Mouse (Mus musculus): ENCODE data around the gene Speer4e. TPM values are rescaled to one million over a fixed set of nuclear protein-coding genes. Genes with fewer than 3 reads are reported as not detected.
"Not testable (repeated sequence)": the region's sequence is repeated elsewhere in the genome, so short reads cannot be mapped to it uniquely, and the experiment has no call there.

Gene Speer4e
- not detected in 2 replicates for polyA plus RNA-seq (2014; fragmentation: Nextera tagmentation; extraction: Ambion mirVana)

DNA sequence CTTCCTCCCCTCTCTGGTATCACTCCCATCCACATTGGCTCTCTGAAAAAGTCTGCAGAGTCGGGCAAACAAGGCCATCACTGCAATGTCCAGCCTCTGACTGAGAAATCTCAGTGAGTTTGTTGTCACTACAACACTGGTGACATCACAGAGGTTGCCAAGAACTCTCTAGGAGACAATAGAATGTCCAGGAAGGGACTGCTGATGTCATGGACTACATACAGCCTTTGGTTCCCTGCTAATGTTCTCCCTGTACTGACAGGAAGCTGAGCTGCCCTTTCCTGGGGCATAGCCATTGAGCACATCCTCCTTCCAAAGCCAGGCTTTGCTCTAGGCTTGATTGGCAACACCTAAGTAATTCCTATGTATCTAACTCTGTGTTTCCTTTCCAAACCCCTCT lies at the start of gene Speer4e:
Speer4e (minus strand) TSS at position 101 of the 400 bp plus-strand sequence.
- not testable (repeated sequence) for ATAC-seq (replicated peaks; ENCODE audit: low FRiP score); H3K4me2 ChIP-seq (ENCODE audit: low read depth, low read length, severe bottlenecking); H3K27me3 ChIP-seq (ENCODE audit: control insufficient read depth, insufficient read depth, low read length); DNase-seq (ENCODE audit: low spot score); H3K4me3 ChIP-seq (ENCODE audit: low read depth, low read length); H3K9me3 ChIP-seq (ENCODE audit: control insufficient read depth, low read length); H3K4me1 ChIP-seq (replicated peaks; ENCODE audit: control insufficient read depth, insufficient read depth, low read length); H3K27ac ChIP-seq (ENCODE audit: low read depth, low read length); H3K9ac ChIP-seq (ENCODE audit: low read length); H3K36me3 ChIP-seq (ENCODE audit: control insufficient read depth, insufficient read depth, low read length)
- whole genome bisulfite sequencing: 82% methylated on average over 1 of the region's 1 CpGs

DNA sequence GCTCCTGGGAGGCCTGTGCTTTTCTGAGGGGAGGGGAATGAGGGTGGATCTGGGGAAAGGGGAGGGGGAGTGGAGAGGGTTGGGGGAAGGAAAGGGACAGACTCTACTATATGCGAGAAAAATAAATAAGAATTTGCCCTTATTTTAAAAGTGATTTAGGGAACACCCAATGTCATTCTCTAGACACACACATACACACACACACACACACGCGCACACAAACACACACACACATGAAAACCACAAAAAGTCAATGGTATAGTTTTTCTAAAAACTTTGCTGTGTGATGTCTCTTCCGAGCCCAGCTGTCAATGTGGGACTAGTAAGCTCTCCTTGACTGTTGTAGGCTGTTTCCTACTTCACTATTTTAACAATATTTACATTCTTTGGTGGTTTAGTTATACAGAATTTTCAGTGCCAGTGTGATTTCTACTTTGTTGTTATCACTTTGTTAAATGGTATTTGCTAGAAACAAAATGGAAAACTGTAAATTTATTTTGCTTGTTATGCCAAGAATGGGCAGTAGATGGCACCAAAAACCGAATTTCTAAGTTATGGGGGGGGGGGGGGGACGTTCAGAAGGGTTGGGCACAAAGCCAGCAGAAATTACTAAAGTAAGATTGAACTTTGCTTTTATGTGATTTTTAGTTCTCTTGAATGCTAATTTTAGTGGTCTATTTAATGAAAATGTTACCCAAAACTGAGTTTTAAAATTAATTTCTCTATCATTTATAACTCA lies 48.6 kb upstream of the Speer4e start:
- ATAC-seq (replicated peaks; ENCODE audit: low FRiP score): peak; percentile 80
- not testable (repeated sequence) for H3K36me3 ChIP-seq (ENCODE audit: control insufficient read depth, insufficient read depth, low read length); H3K4me3 ChIP-seq (ENCODE audit: low read depth, low read length); DNase-seq (ENCODE audit: low spot score); H3K4me2 ChIP-seq (ENCODE audit: low read depth, low read length, severe bottlenecking); H3K4me1 ChIP-seq (replicated peaks; ENCODE audit: control insufficient read depth, insufficient read depth, low read length); H3K9ac ChIP-seq (ENCODE audit: low read length); H3K27me3 ChIP-seq (ENCODE audit: control insufficient read depth, insufficient read depth, low read length); H3K27ac ChIP-seq (ENCODE audit: low read depth, low read length); H3K9me3 ChIP-seq (ENCODE audit: control insufficient read depth, low read length)
- 41% methylated on average over 5 of the region's 6 CpGs for WGBS

DNA sequence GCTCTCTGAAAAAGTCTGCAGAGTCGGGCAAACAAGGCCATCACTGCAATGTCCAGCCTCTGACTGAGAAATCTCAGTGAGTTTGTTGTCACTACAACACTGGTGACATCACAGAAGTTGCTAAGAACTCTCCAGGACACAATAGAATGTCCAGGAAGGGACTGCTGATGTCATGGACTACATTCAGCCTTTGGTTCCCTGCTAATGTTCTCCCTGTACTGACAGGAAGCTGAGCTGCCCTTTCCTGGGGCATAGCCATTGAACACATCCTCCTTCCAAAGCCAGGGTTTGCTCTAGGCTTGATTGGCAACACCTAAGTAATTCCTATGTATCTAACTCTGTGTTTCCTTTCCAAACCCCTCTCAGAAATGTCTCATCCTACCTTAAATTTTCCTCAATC lies 40.6 kb upstream of the Speer4e start, which contains the start of gene Gm10354:
Gm10354 (minus strand) TSS at position 101 of the 400 bp plus-strand sequence.
- no CpG with 5 or more reads among the region's 1 CpGs for WGBS
- peaks cover 12% of the 10 kb centered on the region for H3K9me3 ChIP-seq (ENCODE audit: control insufficient read depth, low read length)
- H3K36me3 ChIP-seq (ENCODE audit: control insufficient read depth, insufficient read depth, low read length); H3K4me1 ChIP-seq (replicated peaks; ENCODE audit: control insufficient read depth, insufficient read depth, low read length); ATAC-seq (replicated peaks; ENCODE audit: low FRiP score); H3K4me2 ChIP-seq (ENCODE audit: low read depth, low read length, severe bottlenecking); DNase-seq (ENCODE audit: low spot score); H3K27me3 ChIP-seq (ENCODE audit: control insufficient read depth, insufficient read depth, low read length); H3K9ac ChIP-seq (ENCODE audit: low read length); H3K4me3 ChIP-seq (ENCODE audit: low read depth, low read length); H3K27ac ChIP-seq (ENCODE audit: low read depth, low read length): not testable (repeated sequence)

DNA sequence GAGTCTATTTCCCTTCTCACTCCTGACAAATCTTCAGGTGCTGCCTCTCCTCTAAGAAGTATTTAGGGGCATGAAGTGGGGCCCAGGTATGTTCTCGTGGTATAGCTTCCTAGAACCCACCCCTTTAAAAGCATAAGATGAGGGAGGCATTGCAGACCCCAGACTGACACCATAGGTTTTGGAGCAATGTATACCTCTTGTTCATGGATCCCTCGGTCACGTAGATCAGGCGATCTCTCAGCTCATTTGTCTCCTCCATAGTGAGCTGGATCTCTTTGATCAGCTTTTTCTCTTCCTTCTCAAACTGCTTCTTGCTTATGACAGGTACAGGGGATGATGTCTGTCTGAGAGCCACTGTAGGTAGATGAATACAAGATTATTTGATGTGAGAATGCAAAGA lies 39.1 kb upstream of the Speer4e start:
- H3K36me3 ChIP-seq (ENCODE audit: control insufficient read depth, insufficient read depth, low read length); H3K4me1 ChIP-seq (replicated peaks; ENCODE audit: control insufficient read depth, insufficient read depth, low read length); DNase-seq (ENCODE audit: low spot score); H3K4me2 ChIP-seq (ENCODE audit: low read depth, low read length, severe bottlenecking); H3K27me3 ChIP-seq (ENCODE audit: control insufficient read depth, insufficient read depth, low read length); H3K9ac ChIP-seq (ENCODE audit: low read length); ATAC-seq (replicated peaks; ENCODE audit: low FRiP score); H3K27ac ChIP-seq (ENCODE audit: low read depth, low read length); H3K4me3 ChIP-seq (ENCODE audit: low read depth, low read length): not testable (repeated sequence)
- 84% methylated on average over 4 of the region's 4 CpGs for WGBS
- peaks cover 12% of the 10 kb centered on the region for H3K9me3 ChIP-seq (ENCODE audit: control insufficient read depth, low read length)

DNA sequence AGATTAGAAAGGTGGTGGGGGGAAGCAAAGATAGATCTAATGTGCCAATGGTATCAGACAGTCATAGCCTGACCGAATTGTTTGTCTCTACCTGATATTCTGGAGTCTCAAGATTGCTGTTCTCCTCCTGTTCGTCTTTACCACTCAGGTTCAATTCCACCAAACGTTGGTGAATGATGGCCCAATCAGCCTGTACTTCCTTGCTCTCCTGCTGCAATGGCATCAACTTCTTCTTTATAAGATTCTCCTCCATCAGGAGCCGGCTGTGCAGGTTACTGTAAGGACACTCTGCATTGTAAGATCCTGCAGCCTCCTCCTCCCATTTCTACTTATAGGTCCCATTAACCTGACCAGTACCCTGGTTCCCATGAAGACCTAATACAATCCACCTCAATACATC lies 37.1 kb upstream of the Speer4e start:
- 66% methylated on average over 3 of the region's 4 CpGs for WGBS
- peaks cover 12% of the 10 kb centered on the region for H3K9me3 ChIP-seq (ENCODE audit: control insufficient read depth, low read length)
- H3K9ac ChIP-seq (ENCODE audit: low read length): not testable (repeated sequence)

DNA sequence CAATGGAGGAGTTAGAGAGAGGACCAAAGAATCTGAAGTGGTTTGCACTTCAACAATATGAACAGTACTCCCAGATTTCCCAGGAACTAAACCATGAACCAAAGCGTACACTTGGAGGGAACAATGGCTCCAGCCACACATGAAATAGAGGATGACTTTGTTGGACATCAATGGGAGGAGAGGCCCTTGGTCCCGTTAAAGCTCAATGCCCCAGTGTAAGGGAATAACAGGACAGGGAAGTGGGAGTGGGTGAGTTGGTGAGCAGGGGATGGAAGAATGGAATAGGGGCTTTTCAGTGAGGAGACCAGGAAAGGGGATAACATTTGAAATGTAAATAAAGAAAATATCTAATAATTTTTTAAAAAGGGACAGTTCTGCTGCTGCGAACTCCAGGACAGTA lies 34.6 kb upstream of the Speer4e start:
- 82% methylated on average over 3 of the region's 3 CpGs for WGBS
- H3K4me1 ChIP-seq (replicated peaks; ENCODE audit: control insufficient read depth, insufficient read depth, low read length); H3K36me3 ChIP-seq (ENCODE audit: control insufficient read depth, insufficient read depth, low read length); ATAC-seq (replicated peaks; ENCODE audit: low FRiP score); H3K4me2 ChIP-seq (ENCODE audit: low read depth, low read length, severe bottlenecking); H3K9me3 ChIP-seq (ENCODE audit: control insufficient read depth, low read length); H3K9ac ChIP-seq (ENCODE audit: low read length); H3K4me3 ChIP-seq (ENCODE audit: low read depth, low read length); H3K27me3 ChIP-seq (ENCODE audit: control insufficient read depth, insufficient read depth, low read length); H3K27ac ChIP-seq (ENCODE audit: low read depth, low read length); DNase-seq (ENCODE audit: low spot score): not testable (repeated sequence)

More for the DNA sequence above, 37.1 kb upstream of the Speer4e start:
- DNase-seq (ENCODE audit: low spot score); ATAC-seq (replicated peaks; ENCODE audit: low FRiP score); H3K4me2 ChIP-seq (ENCODE audit: low read depth, low read length, severe bottlenecking); H3K36me3 ChIP-seq (ENCODE audit: control insufficient read depth, insufficient read depth, low read length); H3K27ac ChIP-seq (ENCODE audit: low read depth, low read length); H3K4me1 ChIP-seq (replicated peaks; ENCODE audit: control insufficient read depth, insufficient read depth, low read length); H3K4me3 ChIP-seq (ENCODE audit: low read depth, low read length); H3K27me3 ChIP-seq (ENCODE audit: control insufficient read depth, insufficient read depth, low read length): not testable (repeated sequence)

DNA sequence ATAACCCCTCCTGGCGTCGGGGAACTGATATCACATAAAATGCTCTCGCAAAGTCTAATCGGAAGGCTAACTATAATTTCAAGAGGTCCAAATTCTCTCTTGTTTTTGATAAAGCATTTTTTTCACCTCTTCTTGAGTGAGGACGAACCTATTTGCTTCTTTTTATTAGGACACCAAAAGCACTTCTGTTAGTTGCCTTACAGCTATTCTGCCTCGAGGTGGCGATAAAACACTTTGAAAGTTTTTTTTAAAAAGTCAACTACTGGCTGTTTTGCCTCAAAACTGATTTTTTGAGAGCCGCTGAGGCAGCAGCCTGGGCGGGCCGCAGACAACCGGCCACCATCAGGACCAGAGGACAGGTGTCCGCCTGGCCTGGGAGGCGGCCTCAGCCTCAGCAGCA lies 25.6 kb upstream of the Speer4e start:
- ATAC-seq (replicated peaks; ENCODE audit: low FRiP score): not testable (repeated sequence)
- 80% methylated on average over 13 of the region's 13 CpGs for WGBS

DNA sequence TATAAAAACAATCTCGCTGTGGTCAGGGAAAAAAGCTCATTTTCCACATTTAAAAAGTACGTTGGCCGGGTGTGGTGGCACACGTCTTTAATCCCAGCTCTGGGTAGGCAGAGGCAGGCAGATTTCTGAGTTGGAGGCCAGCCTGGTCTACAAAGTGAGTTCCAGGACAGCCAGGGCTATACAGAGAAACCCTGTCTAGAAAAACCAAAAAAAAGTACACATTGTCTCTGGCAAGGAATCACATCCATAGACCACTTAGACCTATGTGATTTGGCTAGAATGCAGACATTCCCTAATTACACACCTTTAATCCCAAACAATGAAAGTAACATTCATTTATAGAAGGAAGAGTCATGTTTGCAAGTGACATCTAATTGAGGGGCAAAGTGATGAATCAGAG lies 23.3 kb upstream of the Speer4e start:
- not testable (repeated sequence) for H3K27ac ChIP-seq (ENCODE audit: low read depth, low read length); H3K4me2 ChIP-seq (ENCODE audit: low read depth, low read length, severe bottlenecking); H3K9ac ChIP-seq (ENCODE audit: low read length); H3K4me3 ChIP-seq (ENCODE audit: low read depth, low read length); H3K27me3 ChIP-seq (ENCODE audit: control insufficient read depth, insufficient read depth, low read length); H3K36me3 ChIP-seq (ENCODE audit: control insufficient read depth, insufficient read depth, low read length); DNase-seq (ENCODE audit: low spot score); H3K4me1 ChIP-seq (replicated peaks; ENCODE audit: control insufficient read depth, insufficient read depth, low read length); H3K9me3 ChIP-seq (ENCODE audit: control insufficient read depth, low read length)
- WGBS: 85% methylated on average over 4 of the region's 4 CpGs
- 0 out of 2 replicates have a peak, but pooled peaks have one; percentile 58 for ATAC-seq (replicated peaks; ENCODE audit: low FRiP score)

More for the DNA sequence above, 25.6 kb upstream of the Speer4e start:
- not testable (repeated sequence) for H3K9ac ChIP-seq (ENCODE audit: low read length); H3K27ac ChIP-seq (ENCODE audit: low read depth, low read length); H3K4me2 ChIP-seq (ENCODE audit: low read depth, low read length, severe bottlenecking); DNase-seq (ENCODE audit: low spot score); H3K4me1 ChIP-seq (replicated peaks; ENCODE audit: control insufficient read depth, insufficient read depth, low read length); H3K9me3 ChIP-seq (ENCODE audit: control insufficient read depth, low read length); H3K27me3 ChIP-seq (ENCODE audit: control insufficient read depth, insufficient read depth, low read length); H3K4me3 ChIP-seq (ENCODE audit: low read depth, low read length); H3K36me3 ChIP-seq (ENCODE audit: control insufficient read depth, insufficient read depth, low read length)

All from forebrain, embryonic 11.5 days (tissue).